Mouse (Mus musculus) thymus, adult 2 months (tissue): ENCODE measurements around the gene Exoc4.

Experiments used
- CTCF ChIP-seq: fragments of 200-500 bp; IDR thresholded peaks from 2 replicates; pipeline ENCODE4 v1.5.1; 2012; ENCODE audit warnings: mild to moderate bottlenecking, control low read depth, low read length, moderate library complexity, borderline replicate concordance; ENCODE audit not compliant: control insufficient read depth, poor library complexity, insufficient read depth; ENCODE audit errors: extremely low read depth
- POLR2A ChIP-seq: fragments of 200-500 bp; IDR thresholded peaks from 2 replicates; pipeline ENCODE4 v1.6.1; 2012; ENCODE audit warnings: mild to moderate bottlenecking, low read length, control low read depth, moderate library complexity; ENCODE audit not compliant: control insufficient read depth, poor library complexity, insufficient read depth; ENCODE audit errors: extremely low read depth

DNA sequence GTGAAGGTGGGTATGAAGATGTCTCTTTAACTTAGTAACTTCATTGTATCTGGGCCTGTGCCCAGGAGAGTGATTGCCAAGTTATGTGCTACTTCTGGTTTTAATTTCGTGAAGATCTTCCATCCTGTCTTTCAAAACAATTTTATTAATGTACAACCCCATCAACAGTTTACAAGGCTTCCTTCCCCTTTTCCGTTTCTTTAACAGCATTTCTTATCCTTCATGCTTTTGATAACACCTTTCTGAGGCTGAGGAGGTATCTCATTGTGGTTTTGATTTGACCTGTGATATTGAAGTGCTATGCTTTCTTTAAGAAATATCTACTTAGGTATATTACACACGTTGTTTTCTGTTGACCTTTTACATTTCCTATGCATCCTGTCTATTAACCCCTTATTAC is 616.9 kb downstream of the Exoc4 start:
- TF ChIP-seq CTCF (no peak), POLR2A (no peak)
